Mouse (Mus musculus): ENCODE data around the gene Shank2. TPM values are rescaled to one million over a fixed set of nuclear protein-coding genes. Genes with fewer than 3 reads are reported as not detected.

Shank2 gene
- total RNA-seq, 1 experiment from 2014 or later, result 5.6 TPM

DNA sequence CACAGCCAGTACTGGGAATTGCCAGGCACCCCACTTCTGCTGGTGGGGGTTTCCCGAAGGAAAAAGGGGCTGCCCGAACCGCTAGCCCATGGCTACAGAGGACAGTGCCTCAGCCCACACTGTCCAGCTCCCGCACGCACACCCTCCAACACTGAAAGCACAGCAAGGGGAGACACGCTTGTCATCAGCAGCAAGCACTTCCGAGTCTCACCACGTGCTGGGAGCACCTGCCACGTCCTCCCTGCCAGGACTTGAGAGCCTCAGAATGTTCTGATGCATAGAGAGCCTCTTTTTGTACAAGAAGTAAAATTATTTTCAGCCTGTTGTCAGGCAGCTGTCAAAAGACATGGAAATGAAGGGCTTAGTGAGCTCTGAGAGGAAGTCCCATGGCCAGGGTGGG, 169.0 kb downstream of the Shank2 start:
- DNase-seq, result no peak

- no peak for DNase-seq
Observed at GRCm38 (mm10) chr7:144173869-144174268, 172.1 kb downstream of the Shank2 start.

GRCm38 (mm10) chr7:144174329-144174728, 172.6 kb downstream of the Shank2 start:
- DNase-seq, result no peak

- DNase-seq, result peak; percentile 11
Observed at GRCm38 (mm10) chr7:144175025-144175424, 173.3 kb downstream of the Shank2 start.

GRCm38 (mm10) chr7:144175481-144176233, 173.9 kb downstream of the Shank2 start:
- peak; percentile 26 for DNase-seq

GRCm38 (mm10) chr7:144176234-144176730, 174.6 kb downstream of the Shank2 start:
- no peak for DNase-seq

DNA sequence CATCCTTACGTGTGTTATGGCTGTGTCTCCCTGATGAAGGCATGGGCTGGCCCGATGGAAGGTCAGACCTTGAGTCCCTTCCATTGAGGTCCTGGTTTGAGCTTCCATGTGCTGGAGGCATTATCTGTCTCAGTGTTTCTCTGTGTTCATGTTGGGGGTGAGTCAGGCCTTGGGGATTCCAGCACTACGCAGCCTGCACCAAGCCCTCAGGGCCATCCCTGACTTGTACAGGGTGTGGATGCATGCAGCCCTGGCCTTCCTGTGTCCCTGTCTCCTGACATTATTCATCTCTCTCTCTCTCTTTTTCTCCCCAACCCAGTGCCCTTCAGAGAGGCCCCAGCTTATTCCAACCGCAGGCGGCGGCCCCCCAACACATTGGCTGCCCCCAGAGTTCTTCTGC, 177.7 kb downstream of the Shank2 start:
- DNase-seq, result peak; percentile 65

DNA sequence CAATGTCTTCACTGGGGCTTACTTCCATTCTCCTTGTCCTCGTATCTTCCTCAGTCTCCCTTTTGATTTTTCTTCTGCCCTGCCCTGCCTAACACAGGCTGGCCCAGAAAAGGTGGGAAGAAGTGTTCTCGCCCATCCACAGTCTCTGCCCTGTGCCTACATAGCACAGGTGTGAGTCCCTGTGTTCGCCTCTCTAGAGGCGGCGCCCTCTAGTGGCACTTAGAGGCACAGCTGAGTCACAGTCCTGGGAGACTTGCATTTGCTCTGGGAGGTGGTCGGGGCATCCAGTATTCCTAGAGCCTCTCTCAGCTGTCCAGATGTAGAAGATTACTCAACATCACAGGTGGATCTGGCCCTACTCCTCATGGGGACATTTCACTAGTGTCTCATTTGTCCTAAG, 179.2 kb downstream of the Shank2 start:
- peak; percentile 76 for DNase-seq

- peak; percentile 68 for DNase-seq
Observed at GRCm38 (mm10) chr7:144187869-144188430, 186.2 kb downstream of the Shank2 start.

DNA sequence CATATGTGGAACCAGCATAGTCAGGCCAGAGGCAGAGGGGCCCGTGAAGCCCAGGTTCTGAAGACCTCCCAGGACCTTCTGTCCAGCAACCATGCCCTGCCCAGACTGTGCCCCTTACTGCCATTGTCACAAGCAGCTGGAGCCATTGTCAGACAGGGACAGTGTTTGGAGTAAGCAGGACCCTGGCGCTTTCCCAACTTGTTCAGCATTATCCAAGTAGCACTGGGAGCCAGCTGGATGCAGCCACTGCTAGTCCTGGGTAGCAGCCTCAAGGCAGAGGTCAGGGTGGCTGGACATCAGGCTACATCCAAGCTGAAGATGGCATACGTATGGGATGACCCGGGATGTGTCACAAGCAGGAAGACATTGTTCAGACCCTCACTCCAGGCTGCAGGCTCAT, 187.7 kb downstream of the Shank2 start:
- no peak for DNase-seq

DNA sequence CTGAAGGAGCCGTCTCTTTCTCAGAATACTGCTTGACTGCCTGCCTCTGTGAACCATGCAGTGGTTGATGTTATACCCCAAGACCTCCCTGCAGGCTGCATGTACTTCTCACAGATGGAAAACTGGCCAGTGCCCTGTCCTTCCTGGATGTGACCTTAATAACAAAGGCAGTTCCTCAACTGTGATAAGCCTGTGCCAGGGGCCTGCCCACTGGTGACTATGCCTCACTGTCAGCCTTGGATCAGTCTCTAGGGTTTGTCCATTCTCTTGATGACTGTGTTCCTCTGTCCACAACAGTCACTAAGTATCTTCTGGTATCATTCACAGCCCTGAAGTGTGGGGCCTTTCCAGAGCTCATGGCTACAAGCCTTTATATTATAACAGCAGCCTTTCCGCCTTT, 196.8 kb downstream of the Shank2 start:
- peak; percentile 78 for DNase-seq

GRCm38 (mm10) chr7:144202017-144202682, 200.4 kb downstream of the Shank2 start:
- no peak for DNase-seq

GRCm38 (mm10) chr7:144204290-144204689, 202.6 kb downstream of the Shank2 start:
- no peak for DNase-seq

- DNase-seq, result no peak
Observed at GRCm38 (mm10) chr7:144205161-144205560, 203.4 kb downstream of the Shank2 start.

DNA sequence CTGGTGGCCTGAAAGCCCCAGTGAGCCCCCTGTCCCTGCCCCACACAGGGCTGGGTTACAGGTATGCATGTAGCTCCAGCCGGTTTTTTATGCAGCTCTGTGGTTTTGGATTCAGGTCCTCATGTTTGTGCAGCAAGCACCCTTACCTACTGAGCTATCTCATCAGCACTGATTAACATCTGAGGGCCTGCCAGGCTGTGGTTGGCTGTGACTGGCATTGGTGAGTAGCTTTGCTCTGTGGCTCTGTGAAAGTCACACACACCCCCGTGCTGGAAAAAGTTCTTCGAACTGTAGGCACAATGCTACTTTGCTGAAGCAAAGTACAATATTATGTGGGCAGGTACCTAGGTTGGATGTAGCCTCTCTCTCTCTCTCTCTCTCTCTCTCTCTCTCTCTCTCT, 204.1 kb downstream of the Shank2 start:
- no peak for DNase-seq

DNA sequence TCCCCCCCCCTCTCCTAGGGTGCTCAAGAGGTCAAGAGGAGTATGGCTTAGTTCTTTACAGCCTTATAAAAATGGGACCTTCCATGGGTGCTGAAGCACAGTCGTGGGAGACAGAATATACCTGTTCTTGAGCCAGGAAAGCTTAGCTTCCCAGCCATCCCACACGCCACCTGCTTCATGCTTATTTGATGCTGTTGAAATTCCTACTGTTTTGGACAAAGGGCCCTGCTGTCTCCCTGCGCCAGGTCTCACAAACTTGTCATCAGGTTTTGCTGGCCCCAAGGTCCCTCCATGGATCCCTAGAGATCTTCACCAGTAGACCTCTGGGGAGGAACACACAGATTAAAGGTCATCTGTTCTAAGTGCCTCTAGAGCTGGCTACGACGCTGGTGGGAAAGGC, 204.5 kb downstream of the Shank2 start:
- no peak for DNase-seq

DNA sequence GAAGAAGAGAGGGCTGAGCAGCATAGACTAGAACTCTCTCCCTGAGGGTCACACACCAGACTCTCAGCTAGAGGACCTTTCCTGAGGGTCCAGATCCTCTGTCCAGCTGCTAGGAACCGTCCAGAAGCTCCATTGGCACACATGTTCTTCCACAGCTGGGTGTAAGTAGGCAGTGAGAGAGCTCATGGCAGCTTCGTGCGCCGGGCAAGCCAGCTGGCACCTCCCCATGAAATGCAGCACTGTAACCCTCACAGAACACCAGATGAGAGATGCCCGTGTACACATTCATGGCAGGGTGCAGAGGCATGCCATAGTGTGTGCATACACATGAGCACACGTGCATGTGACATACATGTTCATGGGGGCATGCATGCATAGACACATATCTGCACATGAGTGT, 205.4 kb downstream of the Shank2 start:
- peak; percentile 39 for DNase-seq

DNA sequence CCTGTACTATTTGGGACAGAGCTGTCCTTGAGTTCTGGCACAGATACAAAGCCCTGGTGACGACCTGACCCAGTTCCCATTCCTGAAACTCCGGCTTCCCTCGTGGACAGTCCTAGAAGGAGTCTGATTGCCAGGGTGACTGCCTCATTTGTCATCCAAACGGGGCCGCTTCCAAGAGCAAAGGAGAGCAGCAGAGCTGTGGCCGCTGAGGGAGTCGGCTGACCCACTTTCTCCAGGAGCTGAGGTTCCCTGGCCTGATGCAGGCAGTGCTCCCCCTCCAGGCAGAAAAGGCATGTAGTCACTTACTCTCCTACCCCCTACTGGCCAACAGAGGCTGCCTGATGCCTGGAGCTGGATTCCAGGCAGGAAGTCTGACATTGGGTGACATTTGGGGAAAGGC, 206.1 kb downstream of the Shank2 start:
- DNase-seq, result peak; percentile 95

GRCm38 (mm10) chr7:144208628-144209027, 206.9 kb downstream of the Shank2 start:
- DNase-seq, result no peak

GRCm38 (mm10) chr7:144210526-144210925, 208.8 kb downstream of the Shank2 start:
- DNase-seq, result no peak

GRCm38 (mm10) chr7:144212694-144213093, 211.0 kb downstream of the Shank2 start:
- DNase-seq, result no peak

- DNase-seq, result peak; percentile 85
Observed at GRCm38 (mm10) chr7:144217192-144217591, 215.5 kb downstream of the Shank2 start.

DNA sequence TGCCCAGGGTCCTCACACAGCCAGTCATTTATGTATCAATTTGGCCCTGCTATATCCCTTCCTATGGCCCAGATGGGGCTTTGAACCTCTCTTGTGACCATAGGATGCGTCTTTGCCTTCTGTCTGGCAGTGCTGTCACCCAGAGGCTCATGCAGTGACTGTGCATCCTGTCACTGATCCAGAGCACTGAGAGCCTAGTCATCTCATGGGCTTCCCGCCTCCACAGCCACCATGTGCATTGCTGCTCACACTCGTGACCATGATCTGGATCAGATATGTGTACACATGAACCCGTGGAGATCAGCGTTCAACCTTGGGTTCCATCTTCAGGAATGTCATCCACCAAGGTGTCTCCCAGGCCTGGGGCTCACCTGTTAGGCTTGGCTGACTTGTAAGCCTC, 227.0 kb downstream of the Shank2 start:
- DNase-seq, result no peak

Data from adrenal gland, postnatal 14 days (tissue).